Mouse (Mus musculus) retina, postnatal 7 days (tissue): Measurements from ENCODE around the gene Rbks.

Experiments
- DNase-seq: peaks from one replicate; pipeline ENCODE4 v3.0.0-alpha.2; 2012; ENCODE audit warnings: low read depth, low spot score

Rbks gene

GRCm38 (mm10) chr5:31588016-31588415 lies 109.4 kb downstream of the Rbks start:
- DNase-seq, result no peak

- no peak for DNase-seq
Measured at GRCm38 (mm10) chr5:31585526-31585925, 111.9 kb downstream of the Rbks start.

GRCm38 (mm10) chr5:31583261-31583660 lies 114.2 kb downstream of the Rbks start:
- no peak for DNase-seq

GRCm38 (mm10) chr5:31581932-31582331 lies 115.5 kb downstream of the Rbks start:
- no peak for DNase-seq

GRCm38 (mm10) chr5:31581263-31581662 lies 116.2 kb downstream of the Rbks start:
- DNase-seq, result no peak

- no peak for DNase-seq
Measured at GRCm38 (mm10) chr5:31576539-31576975, 120.9 kb downstream of the Rbks start.
